Mouse (Mus musculus): ENCODE measurements around the gene Olfr1396. TPM values are rescaled to one million over a fixed set of nuclear protein-coding genes. Genes with fewer than 3 reads are reported as not detected.

The Olfr1396 gene
- polyA plus RNA-seq, 1 experiment from 2014 or later: not detected

GRCm38 (mm10) chr11:49111000-49111399 lies 3.7 kb downstream of the Olfr1396 start:
- Histone ChIP-seq H3K4me1 (ENCODE audit: control insufficient read depth, insufficient read depth, low read length) (0 out of 2 replicates have a peak, but pooled peaks cover 4% of the 10 kb centered on the region), H3K4me3 (ENCODE audit: low read depth, low read length) (no peak overlapping the region), H3K9me3 (ENCODE audit: control insufficient read depth, low read depth, low read length) (no peaks in the 10 kb centered on the region), H3K36me3 (ENCODE audit: control insufficient read depth, insufficient read depth, low read length) (no peaks in the 10 kb centered on the region), H3K4me2 (replicated peaks; ENCODE audit: low read depth, low read length) (no peak overlapping the region), H3K27ac (ENCODE audit: low read length) (no peak overlapping the region), H3K27me3 (ENCODE audit: control insufficient read depth, insufficient read depth, low read length) (no peaks in the 10 kb centered on the region), H3K9ac (replicated peaks; ENCODE audit: low read depth, low read length) (no peak overlapping the region)
- 69% methylated on average over 1 of the region's 1 CpGs for WGBS
- ATAC-seq (ENCODE audit: insufficient number of reproducible peaks, insufficient read depth, low FRiP score, low read depth): no peak

GRCm38 (mm10) chr11:49108833-49109232 lies 5.8 kb downstream of the Olfr1396 start:
- Histone ChIP-seq H3K4me1 (ENCODE audit: control insufficient read depth, insufficient read depth, low read length) (0 out of 2 replicates have a peak, but pooled peaks cover 4% of the 10 kb centered on the region), H3K27me3 (ENCODE audit: control insufficient read depth, insufficient read depth, low read length) (no peaks in the 10 kb centered on the region), H3K9me3 (ENCODE audit: control insufficient read depth, low read depth, low read length) (no peaks in the 10 kb centered on the region), H3K4me2 (replicated peaks; ENCODE audit: low read depth, low read length) (no peak overlapping the region), H3K9ac (replicated peaks; ENCODE audit: low read depth, low read length) (no peak overlapping the region), H3K36me3 (ENCODE audit: control insufficient read depth, insufficient read depth, low read length) (no peaks in the 10 kb centered on the region), H3K4me3 (ENCODE audit: low read depth, low read length) (no peak overlapping the region), H3K27ac (ENCODE audit: low read length) (no peak overlapping the region)
- ATAC-seq (ENCODE audit: insufficient number of reproducible peaks, insufficient read depth, low FRiP score, low read depth): no peak; the same call in 1 of the 2 replicates
- 50% methylated on average over 1 of the region's 1 CpGs for WGBS

- Histone ChIP-seq H3K36me3 (ENCODE audit: control insufficient read depth, insufficient read depth, low read length) (no peaks in the 10 kb centered on the region), H3K9me3 (ENCODE audit: control insufficient read depth, low read depth, low read length) (no peaks in the 10 kb centered on the region), H3K4me2 (replicated peaks; ENCODE audit: low read depth, low read length) (no peak overlapping the region), H3K4me1 (ENCODE audit: control insufficient read depth, insufficient read depth, low read length) (0 out of 2 replicates have a peak, but pooled peaks cover 4% of the 10 kb centered on the region), H3K27ac (ENCODE audit: low read length) (no peak overlapping the region), H3K27me3 (ENCODE audit: control insufficient read depth, insufficient read depth, low read length) (no peaks in the 10 kb centered on the region), H3K4me3 (ENCODE audit: low read depth, low read length) (no peak overlapping the region), H3K9ac (replicated peaks; ENCODE audit: low read depth, low read length) (no peak overlapping the region)
- 47% methylated on average over 10 of the region's 10 CpGs for WGBS
- ATAC-seq (ENCODE audit: insufficient number of reproducible peaks, insufficient read depth, low FRiP score, low read depth): no peak
These were observed 6.8 kb downstream of the Olfr1396 start for GRCm38 (mm10) chr11:49107650-49108537.

- H3K4me3 ChIP-seq (ENCODE audit: low read depth, low read length): no peak overlapping the region
- 71% methylated on average over 1 of the region's 1 CpGs for WGBS
These were observed 8.9 kb downstream of the Olfr1396 start for GRCm38 (mm10) chr11:49105752-49106151.

GRCm38 (mm10) chr11:49103047-49103693 lies 11.5 kb downstream of the Olfr1396 start:
- no peak overlapping the region for H3K4me3 ChIP-seq (ENCODE audit: low read depth, low read length)
- WGBS: 12% methylated on average over 8 of the region's 8 CpGs
- no peak overlapping the region for H3K4me2 ChIP-seq (replicated peaks; ENCODE audit: low read depth, low read length)
- H3K4me1 ChIP-seq (ENCODE audit: control insufficient read depth, insufficient read depth, low read length): 0 out of 2 replicates have a peak, but pooled peaks cover 4% of the 10 kb centered on the region
- H3K27ac ChIP-seq (ENCODE audit: low read length): no peak overlapping the region
- peak; percentile 50; the same call in 1 of the 2 replicates for ATAC-seq (ENCODE audit: insufficient number of reproducible peaks, insufficient read depth, low FRiP score, low read depth)
- no peak overlapping the region for H3K9ac ChIP-seq (replicated peaks; ENCODE audit: low read depth, low read length)
- H3K27me3 ChIP-seq (ENCODE audit: control insufficient read depth, insufficient read depth, low read length): no peaks in the 10 kb centered on the region
- H3K36me3 ChIP-seq (ENCODE audit: control insufficient read depth, insufficient read depth, low read length): no peaks in the 10 kb centered on the region
- H3K9me3 ChIP-seq (ENCODE audit: control insufficient read depth, low read depth, low read length): no peaks in the 10 kb centered on the region

More at GRCm38 (mm10) chr11:49105752-49106151, 8.9 kb downstream of the Olfr1396 start:
- Histone ChIP-seq H3K4me2 (replicated peaks; ENCODE audit: low read depth, low read length) (no peak overlapping the region), H3K27me3 (ENCODE audit: control insufficient read depth, insufficient read depth, low read length) (no peaks in the 10 kb centered on the region), H3K4me1 (ENCODE audit: control insufficient read depth, insufficient read depth, low read length) (0 out of 2 replicates have a peak, but pooled peaks cover 4% of the 10 kb centered on the region), H3K36me3 (ENCODE audit: control insufficient read depth, insufficient read depth, low read length) (no peaks in the 10 kb centered on the region), H3K9ac (replicated peaks; ENCODE audit: low read depth, low read length) (no peak overlapping the region), H3K9me3 (ENCODE audit: control insufficient read depth, low read depth, low read length) (no peaks in the 10 kb centered on the region), H3K27ac (ENCODE audit: low read length) (no peak overlapping the region)
- ATAC-seq (ENCODE audit: insufficient number of reproducible peaks, insufficient read depth, low FRiP score, low read depth): no peak

- H3K4me1 ChIP-seq (ENCODE audit: control insufficient read depth, insufficient read depth, low read length): no peaks in the 10 kb centered on the region
- no peaks in the 10 kb centered on the region for H3K36me3 ChIP-seq (ENCODE audit: control insufficient read depth, insufficient read depth, low read length)
- no peaks in the 10 kb centered on the region for H3K9me3 ChIP-seq (ENCODE audit: control insufficient read depth, low read depth, low read length)
- no peak for ATAC-seq (ENCODE audit: insufficient number of reproducible peaks, insufficient read depth, low FRiP score, low read depth)
- no peaks in the 10 kb centered on the region for H3K27me3 ChIP-seq (ENCODE audit: control insufficient read depth, insufficient read depth, low read length)
- 33% methylated on average over 5 of the region's 5 CpGs for WGBS
- no peak overlapping the region for H3K27ac ChIP-seq (ENCODE audit: low read length)
- no peak overlapping the region for H3K4me3 ChIP-seq (ENCODE audit: low read depth, low read length)
- H3K9ac ChIP-seq (replicated peaks; ENCODE audit: low read depth, low read length): no peak overlapping the region
- no peak overlapping the region for H3K4me2 ChIP-seq (replicated peaks; ENCODE audit: low read depth, low read length)
These were observed 13.2 kb downstream of the Olfr1396 start for GRCm38 (mm10) chr11:49101500-49101899.

GRCm38 (mm10) chr11:49100409-49100808 lies 14.3 kb downstream of the Olfr1396 start:
- no peak overlapping the region for H3K4me3 ChIP-seq (ENCODE audit: low read depth, low read length)
- H3K4me1 ChIP-seq (ENCODE audit: control insufficient read depth, insufficient read depth, low read length): no peaks in the 10 kb centered on the region
- no peak for ATAC-seq (ENCODE audit: insufficient number of reproducible peaks, insufficient read depth, low FRiP score, low read depth)
- no peaks in the 10 kb centered on the region for H3K9me3 ChIP-seq (ENCODE audit: control insufficient read depth, low read depth, low read length)
- H3K36me3 ChIP-seq (ENCODE audit: control insufficient read depth, insufficient read depth, low read length): no peaks in the 10 kb centered on the region
- no peak overlapping the region for H3K27ac ChIP-seq (ENCODE audit: low read length)
- H3K4me2 ChIP-seq (replicated peaks; ENCODE audit: low read depth, low read length): no peak overlapping the region
- WGBS: 89% methylated on average over 3 of the region's 3 CpGs
- H3K9ac ChIP-seq (replicated peaks; ENCODE audit: low read depth, low read length): no peak overlapping the region
- H3K27me3 ChIP-seq (ENCODE audit: control insufficient read depth, insufficient read depth, low read length): no peaks in the 10 kb centered on the region

GRCm38 (mm10) chr11:49095367-49095766 lies 19.3 kb downstream of the Olfr1396 start:
- Histone ChIP-seq H3K27ac (ENCODE audit: low read length) (no peak overlapping the region), H3K9ac (replicated peaks; ENCODE audit: low read depth, low read length) (no peak overlapping the region), H3K4me1 (ENCODE audit: control insufficient read depth, insufficient read depth, low read length) (no peaks in the 10 kb centered on the region), H3K9me3 (ENCODE audit: control insufficient read depth, low read depth, low read length) (no peaks in the 10 kb centered on the region), H3K36me3 (ENCODE audit: control insufficient read depth, insufficient read depth, low read length) (no peaks in the 10 kb centered on the region), H3K4me3 (ENCODE audit: low read depth, low read length) (no peak overlapping the region), H3K4me2 (replicated peaks; ENCODE audit: low read depth, low read length) (no peak overlapping the region), H3K27me3 (ENCODE audit: control insufficient read depth, insufficient read depth, low read length) (no peaks in the 10 kb centered on the region)
- no peak for ATAC-seq (ENCODE audit: insufficient number of reproducible peaks, insufficient read depth, low FRiP score, low read depth)
- 86% methylated on average over 4 of the region's 4 CpGs for WGBS

Data from stomach, embryonic 14.5 days (tissue).